Mouse (Mus musculus): Measurements from ENCODE around the gene Dlx3.

The Dlx3 gene

DNA sequence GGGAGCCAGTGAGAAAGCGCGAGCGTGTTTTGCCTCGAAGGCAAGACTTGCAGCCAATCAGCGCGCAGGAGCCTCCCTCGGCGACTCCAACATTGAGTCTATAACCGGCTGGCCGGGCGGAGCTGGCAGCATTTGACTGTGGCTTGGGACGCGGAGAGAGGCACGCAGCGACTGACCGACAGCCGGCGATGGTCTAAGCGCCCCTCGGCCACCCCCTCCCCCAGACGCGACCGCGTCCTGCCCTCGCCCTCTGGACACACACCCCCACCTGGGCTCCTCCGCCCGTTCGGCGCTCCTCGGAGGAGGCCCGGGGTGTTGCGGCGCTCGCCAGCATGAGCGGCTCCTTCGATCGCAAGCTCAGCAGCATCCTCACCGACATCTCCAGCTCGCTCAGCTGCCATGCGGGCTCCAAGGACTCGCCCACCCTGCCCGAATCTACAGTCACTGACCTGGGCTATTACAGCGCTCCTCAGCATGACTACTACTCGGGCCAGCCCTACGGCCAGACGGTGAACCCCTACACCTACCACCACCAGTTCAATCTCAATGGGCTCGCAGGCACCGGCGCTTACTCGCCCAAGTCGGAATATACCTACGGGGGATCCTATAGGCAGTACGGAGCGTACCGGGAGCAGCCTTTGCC lies at the start of gene Dlx3:
Dlx3 (plus strand) TSS at position 130 of the 643 bp plus-strand sequence.
- peak; percentile 76 for DNase-seq (ENCODE audit: extremely low spot score)

- no peak for DNase-seq (ENCODE audit: extremely low spot score)
These were observed 49.5 kb upstream of the Dlx3 start for GRCm38 (mm10) chr11:95070140-95071107.

GRCm38 (mm10) chr11:95071266-95071665 lies 48.7 kb upstream of the Dlx3 start:
- DNase-seq (ENCODE audit: extremely low spot score), result no peak

DNA sequence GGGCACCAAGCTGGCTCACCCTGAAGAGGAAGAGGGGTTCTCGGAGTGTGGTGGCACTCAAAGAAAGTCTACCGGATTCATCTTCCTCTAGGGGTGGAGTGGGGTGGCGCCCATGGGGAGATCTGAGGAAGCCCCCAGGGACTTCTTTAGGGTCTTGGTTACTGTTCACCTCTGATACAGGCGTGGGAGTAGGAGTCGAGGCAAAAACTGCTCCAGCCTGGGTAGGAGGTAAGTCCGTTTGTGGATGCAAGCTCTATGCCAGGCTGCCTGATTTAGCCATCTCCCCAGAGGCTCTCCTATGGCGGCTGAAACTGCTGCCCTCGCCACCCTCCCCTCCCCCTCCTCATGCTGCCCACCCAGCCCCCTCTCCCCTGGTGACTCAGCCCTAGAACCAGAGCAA lies 47.8 kb upstream of the Dlx3 start:
- no peak for DNase-seq (ENCODE audit: extremely low spot score)

GRCm38 (mm10) chr11:95072804-95073203 lies 47.1 kb upstream of the Dlx3 start:
- DNase-seq (ENCODE audit: extremely low spot score), result no peak

DNA sequence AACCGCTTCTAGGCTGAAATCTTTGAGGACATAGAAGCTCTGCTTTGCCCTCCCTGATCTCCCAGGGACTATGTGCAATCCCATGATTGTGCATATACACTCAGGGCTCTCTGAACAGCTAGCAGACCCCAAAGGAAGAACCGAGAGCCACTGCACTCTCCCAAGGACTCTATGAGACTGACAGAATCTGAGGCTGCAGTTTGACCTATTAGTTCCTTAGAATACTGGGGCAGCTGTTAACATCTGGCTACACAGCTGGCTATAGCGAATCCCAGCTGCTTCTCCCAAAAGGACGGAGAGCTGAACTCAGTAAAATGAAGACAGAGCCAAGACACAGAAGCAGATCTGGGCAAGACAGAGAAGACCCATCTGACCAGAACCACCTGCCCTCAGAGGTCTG lies 46.1 kb upstream of the Dlx3 start:
- no peak for DNase-seq (ENCODE audit: extremely low spot score)

DNA sequence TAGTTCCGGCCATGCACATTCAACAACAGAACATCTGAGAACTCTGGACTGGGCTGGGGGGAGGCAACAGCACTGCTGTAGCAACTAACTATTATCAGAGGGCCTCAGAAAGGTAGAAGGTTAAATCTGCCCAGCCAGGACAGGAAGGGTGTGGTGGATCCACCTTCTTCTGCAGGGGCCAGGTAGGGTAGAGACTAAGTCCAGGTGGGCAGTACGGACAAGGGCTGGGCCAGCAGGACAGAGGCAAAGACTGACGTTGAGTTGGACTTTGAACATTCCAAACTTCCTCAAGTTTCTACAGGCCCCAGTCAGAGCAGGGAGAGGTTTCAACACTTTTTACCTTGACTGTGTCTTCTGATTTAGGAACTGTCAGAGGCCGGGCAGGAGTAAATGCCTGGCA lies 45.2 kb upstream of the Dlx3 start:
- no peak for DNase-seq (ENCODE audit: extremely low spot score)

- peak; percentile 47 for DNase-seq (ENCODE audit: extremely low spot score)
These were observed 44.5 kb upstream of the Dlx3 start for GRCm38 (mm10) chr11:95075197-95076040.

GRCm38 (mm10) chr11:95076041-95076535 lies 43.8 kb upstream of the Dlx3 start:
- peak; percentile 67 for DNase-seq (ENCODE audit: extremely low spot score)

DNA sequence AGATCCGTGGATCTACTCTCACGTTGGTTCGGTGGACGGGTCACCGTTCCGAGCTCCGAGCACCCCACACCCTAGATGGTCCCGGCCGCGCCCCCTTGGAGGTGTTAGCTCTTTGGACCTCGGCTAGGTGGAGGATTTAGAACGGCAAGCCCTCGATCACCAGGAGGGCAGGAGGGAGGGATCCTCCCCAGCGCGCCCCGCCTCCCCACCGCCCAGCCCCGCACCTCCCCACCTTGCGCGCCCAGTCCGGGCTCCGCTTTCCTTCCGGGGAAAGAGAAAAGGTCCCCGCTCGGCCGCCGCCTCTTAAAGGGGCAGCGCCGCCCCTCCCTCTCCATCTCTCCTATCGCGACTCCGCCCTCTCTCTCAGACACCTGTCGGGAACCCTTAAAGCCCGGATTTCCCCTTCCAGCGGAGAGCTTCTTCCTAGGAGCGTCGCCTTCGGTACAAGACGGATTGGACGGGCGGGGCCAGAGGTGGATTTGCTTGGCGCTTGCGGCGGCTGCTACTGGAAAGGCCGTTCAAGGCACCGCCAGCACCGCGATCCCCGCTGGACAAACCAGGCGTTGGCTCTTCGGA lies 43.3 kb upstream of the Dlx3 start, which contains the start of gene Itga3:
Itga3 (minus strand) TSS at position 266 of the 576 bp plus-strand sequence.
- peak; percentile 72 for DNase-seq (ENCODE audit: extremely low spot score)

GRCm38 (mm10) chr11:95077956-95078355 lies 42.0 kb upstream of the Dlx3 start:
- DNase-seq (ENCODE audit: extremely low spot score), result no peak

- DNase-seq (ENCODE audit: extremely low spot score), result no peak
These were observed 40.6 kb upstream of the Dlx3 start for GRCm38 (mm10) chr11:95079256-95079875.

GRCm38 (mm10) chr11:95080783-95081182 lies 39.1 kb upstream of the Dlx3 start:
- no peak for DNase-seq (ENCODE audit: extremely low spot score)

DNA sequence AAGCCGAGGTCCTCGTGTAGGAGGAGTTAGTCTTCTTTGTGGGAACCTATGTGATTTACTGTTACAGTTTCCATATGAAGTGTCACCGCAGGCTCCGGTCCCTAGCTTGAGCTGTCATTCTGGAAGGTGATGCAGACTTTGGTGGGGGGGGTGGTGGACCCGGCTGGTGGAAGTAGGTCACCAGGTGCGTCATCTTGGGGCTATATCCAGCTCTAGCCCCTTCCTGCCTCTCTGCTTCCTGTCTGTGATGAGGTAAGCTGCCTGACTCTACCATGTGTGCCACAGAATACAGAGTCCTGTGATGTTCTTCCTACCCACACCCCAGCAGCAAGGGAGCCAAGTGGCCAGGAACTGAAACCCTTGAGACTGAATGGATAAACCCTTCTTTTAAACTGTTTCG lies 37.0 kb upstream of the Dlx3 start:
- DNase-seq (ENCODE audit: extremely low spot score), result no peak

- no peak for DNase-seq (ENCODE audit: extremely low spot score)
These were observed 35.7 kb upstream of the Dlx3 start for GRCm38 (mm10) chr11:95084175-95084574.

DNA sequence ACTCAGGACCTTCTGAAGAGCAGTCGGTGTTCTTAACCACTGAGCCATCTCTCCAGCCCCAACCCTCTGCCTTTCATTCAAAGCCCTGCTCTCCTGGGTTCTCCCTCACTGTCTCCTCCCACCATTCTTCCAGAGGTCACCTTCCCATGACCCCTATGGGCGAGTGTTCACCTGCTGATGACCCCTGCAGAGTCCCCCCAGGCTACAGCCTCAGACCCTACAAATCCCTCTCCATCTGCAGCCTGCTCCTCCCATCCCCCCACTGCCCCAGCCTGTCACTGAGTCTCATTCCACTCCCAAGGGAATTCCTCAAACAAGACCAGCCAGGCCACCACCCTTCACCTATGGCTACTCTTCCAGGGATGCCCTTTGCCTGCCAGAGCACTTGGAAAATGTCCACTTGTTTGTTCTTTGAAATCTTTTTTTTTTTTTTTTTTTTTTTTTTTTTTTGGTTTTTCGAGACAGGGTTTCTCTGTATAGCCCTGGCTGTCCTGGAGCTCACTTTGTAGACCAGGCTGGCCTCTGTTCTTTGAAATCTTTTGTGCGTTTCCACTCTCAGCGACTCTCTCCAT lies 35.0 kb upstream of the Dlx3 start:
- peak; percentile 74 for DNase-seq (ENCODE audit: extremely low spot score)

GRCm38 (mm10) chr11:95085710-95086109 lies 34.2 kb upstream of the Dlx3 start:
- DNase-seq (ENCODE audit: extremely low spot score), result no peak

DNA sequence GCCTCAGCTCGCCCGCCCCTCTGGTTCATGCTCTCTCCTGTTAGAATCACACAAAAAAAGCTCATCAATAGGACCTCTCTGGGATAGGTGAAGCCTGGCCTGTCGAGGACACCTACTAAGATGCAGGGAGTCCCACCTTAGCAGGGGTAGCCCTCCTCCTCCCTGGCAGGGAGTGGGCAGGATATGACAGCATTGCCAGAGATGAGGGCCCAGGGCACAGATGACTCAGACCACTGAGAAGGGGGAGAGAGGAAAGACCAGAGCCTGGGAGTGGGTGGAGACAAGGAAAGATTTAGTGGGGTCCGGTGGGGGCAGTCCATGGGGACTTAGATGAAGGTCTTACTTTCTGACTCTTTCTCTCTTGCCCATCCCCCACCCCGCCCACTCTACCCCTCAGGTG lies 33.7 kb upstream of the Dlx3 start:
- DNase-seq (ENCODE audit: extremely low spot score), result no peak

DNA sequence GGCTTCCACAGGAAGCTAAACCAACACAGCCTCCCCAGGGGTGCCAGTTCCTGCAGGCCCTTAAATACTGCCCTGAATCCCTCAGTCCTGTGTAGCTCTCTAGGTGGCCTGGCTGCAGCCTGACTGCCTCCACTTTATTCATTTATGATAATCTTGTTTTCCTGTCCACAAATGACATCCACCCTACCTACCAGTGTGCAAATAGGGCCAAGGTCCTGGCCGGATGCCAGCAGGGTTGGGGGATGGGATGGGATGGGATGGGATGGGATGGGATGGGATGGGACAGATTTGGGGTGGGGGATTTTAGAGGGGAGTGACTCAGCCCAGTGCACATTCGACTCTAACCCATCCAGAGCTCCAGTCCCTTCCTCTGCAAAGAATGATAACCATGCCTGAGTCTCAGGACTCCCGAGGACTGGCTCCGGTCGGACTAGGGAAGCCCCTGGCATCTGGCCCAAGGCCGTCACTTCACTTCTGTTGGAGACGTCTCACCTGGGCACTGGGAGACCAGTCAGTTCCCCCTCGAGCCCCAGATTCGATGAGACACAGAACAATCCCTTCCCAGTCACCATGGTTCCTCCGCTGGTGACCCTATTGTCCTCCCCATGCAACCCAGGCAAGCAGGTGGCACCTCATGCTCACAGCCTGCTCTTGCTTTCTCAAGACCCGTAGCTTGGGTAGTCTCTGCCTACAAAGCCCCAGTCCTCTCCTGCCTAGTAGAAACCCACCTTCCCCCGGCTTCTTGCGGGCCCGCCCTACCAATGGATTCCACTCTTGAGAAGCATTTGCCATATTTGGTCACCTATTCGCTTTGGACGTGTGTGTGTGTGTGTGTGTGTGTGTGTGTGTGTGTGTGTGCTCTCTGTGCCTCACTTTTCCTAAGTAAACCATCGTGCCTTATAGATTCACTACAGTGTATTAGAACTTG lies 32.4 kb upstream of the Dlx3 start:
- DNase-seq (ENCODE audit: extremely low spot score), result no peak

DNA sequence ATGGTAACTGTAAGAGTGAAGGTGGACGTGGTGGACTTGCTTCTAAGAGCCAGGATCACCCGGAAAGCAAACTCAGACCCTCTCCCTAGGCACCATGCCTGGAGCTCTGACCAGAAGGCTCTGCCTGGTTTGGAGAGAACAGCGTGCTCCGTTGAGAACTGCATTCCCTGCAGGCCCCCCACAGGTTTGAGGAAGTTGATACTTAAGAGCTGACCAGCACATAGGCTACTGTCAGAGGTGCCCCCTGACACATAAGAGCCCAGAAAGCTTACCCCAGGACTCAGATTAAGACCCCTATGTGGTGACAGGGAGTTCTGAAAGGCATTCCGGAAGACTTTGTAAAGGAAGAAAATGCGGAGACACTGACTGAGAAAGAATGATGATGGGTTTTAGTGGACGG lies 31.6 kb upstream of the Dlx3 start:
- no peak for DNase-seq (ENCODE audit: extremely low spot score)

Measured in embryo, embryonic 9.5 days (tissue).